Mouse (Mus musculus): ENCODE data around the gene Rcor2.
A peak's percentile ranks its signal among the peaks of the same experiment; 100 is the strongest.

Gene Rcor2

DNA sequence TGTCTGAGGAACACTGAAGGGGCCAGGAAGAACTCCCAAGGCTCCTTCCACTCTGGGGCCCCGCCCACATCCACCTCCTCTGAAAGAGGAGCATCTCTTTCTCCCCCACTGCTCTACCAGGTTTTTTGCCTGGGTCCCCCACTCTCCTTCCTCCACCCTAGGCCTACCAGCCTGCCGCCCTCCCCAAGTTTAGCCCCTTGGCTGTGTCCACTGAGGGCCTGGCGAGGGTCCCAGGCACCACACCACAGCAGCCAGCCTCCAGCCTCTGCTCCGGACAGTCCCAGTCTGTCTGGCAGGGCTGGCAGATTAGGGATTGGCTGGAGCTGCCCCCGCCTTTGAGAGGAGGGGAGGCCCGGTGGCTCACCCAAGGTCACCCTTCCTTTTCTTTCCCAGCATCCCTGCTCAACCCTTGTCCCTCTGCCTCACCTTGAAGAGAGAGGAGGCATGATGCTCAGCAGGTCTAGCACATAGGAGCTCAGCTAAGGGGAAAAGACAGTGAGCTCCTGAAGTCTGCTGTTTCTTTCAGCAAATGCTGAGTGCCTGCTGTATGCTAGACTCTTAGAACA is 2.3 kb upstream of the Rcor2 start:
- DNase-seq (ENCODE audit: low spot score) = peak; percentile 45

DNA sequence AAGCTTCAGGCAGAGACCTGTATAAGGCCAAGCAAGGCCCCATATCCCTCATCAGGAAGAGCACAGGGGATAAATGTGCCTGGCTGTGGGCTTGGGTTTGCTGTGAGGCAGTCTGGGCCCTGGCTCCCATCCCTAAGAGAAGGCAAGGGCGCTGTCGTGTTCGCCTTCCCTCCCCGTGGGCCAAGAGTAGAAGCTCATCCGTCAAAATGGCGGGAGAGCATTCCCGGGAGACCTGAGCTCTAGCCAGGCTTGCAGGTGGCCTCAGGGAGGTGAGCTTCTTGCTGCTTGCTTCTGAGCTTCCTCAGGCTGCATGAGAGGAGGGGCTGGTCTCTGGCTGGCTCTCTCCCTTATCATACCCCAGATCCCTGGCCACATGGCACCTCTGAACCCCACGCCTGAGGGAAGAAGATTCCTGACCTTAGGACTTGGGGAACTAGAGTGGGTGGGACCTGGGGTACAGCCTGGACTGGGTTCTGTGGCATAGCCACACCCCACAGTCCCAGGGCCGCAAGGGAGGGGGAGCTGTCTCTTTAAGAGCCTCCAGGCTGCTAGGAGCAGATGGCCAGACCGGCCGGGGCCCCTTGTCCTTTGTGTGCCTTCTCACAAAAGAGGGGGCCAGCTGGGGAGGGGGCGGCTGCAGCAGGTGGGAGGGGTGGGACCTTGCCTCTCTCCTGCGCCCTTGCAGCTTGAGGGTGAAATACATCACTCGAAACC is 1.5 kb upstream of the Rcor2 start:
- DNase-seq (ENCODE audit: low spot score) = peak; percentile 86

DNA sequence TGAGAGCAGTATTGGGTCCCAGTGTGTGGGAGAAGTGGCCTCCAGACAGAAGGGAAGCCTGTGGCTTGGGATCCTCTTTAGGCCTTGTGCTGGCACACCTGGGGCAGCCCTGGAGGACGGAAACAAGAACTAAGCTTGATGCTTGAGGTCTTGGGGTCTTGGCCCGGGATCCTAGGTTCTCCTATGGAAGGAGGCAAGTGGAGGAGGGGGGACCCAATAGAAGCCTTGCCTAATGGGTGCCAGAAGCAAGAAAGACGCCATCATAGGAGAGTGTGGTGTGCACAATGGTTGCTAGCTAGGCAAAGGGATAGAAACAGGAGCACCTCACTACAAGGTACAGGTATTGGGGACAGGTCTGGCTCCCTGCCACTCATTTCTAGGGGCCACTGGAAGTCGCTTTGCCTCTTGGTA is 699 bp upstream of the Rcor2 start:
- DNase-seq (ENCODE audit: low spot score) = peak; percentile 48

DNA sequence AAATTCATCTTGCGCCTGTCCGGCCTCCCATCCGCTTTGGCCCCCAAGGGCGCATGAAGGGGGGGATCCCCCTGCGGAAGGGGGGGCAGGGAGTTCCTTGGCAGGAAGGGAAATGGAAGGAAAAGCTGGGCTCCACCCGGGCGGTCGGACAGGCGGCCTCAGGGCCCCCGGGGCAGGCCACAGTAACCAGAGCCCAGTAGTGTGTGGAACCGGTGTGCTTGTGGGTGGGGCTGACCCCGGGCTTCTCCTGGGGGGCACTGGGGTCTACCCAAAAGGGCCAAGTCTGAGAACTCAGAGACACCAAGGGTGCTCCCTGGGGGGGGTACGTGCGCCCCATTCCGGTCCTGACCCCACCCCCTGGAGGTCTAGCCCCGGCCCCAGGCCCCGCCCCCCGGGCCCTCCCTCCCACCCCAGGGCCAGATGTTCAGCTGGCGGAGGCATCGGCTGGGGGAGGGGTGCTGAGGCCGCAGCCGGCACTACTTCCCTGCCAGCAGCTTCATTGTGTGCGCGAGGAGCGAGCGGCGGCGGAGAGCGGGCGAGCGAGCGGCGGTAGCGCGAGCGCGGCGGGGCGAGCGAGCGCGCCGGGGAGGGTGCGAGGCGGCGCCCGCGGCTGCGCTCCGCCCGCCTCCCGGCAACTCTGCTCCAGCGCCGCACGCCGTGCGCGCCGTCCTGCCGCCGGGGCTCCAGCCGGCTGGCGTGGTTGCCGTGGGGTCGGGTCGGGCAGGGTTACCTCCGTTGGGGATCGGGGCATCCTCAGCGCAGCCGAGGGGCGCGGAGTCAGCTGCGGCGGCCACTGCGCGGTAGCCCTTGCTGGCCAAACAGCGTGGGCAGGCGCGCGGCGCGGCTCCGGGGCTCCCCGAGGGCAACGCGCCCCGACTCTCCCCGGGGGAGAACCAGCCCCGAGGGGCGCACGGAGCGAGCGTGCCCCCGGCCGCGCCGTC is 926 bp downstream of the Rcor2 start:
- DNase-seq (ENCODE audit: low spot score) = peak; percentile 90

DNA sequence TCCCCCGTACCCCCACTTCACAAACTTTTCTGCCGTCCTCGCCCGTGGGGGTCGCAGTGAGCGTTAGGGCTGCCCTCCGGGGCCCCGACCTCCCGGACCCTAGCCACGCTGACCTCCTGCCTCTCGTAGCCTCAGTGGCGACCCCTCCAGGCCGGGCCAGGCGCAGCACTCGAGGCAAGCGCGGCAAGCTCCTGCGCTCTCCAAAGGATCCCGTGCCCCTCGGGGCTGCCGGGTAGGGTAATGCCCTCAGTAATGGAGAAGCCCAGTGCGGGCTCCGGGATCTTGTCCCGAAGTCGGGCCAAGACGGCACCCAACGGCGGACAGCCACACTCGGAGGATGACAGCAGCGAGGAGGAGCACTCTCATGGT is 1.6 kb downstream of the Rcor2 start:
- DNase-seq (ENCODE audit: low spot score) = peak; percentile 86

DNA sequence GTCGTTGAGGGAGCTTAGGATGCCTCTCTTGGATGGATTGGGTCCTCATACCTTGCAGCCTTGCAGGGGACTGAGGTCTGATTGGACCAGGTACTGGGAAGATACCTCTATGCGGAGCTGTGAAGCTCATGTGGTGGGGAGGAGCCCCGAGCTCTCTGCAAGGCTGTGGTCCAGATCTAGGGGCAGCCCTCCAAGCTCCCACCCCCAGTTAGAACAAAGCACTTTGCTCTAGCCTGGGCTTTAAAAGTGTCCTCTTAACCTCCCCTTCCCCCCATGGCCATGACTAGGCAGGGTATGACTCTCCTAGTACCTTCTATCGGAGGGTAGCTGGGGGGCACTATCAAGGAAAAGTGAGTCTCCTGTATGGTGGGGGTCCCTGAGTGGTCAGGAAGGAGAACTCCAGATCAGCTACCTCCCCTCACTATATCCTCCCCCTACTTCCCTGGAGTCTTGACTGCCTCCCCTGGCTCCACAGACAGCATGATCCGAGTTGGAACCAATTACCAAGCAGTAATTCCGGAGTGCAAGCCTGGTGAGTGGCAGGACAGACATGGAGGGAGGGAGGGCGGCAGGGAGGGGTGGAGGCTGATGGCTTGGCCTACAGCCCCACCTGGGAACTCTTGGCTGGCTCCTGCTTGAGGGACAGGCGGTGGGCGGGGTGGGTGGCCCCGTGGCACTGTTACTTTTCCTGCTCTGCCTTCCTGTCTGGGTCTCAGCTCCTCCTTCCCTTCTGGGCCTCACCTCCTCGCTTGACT is 2.3 kb downstream of the Rcor2 start:
- DNase-seq (ENCODE audit: low spot score) = peak; percentile 42

DNA sequence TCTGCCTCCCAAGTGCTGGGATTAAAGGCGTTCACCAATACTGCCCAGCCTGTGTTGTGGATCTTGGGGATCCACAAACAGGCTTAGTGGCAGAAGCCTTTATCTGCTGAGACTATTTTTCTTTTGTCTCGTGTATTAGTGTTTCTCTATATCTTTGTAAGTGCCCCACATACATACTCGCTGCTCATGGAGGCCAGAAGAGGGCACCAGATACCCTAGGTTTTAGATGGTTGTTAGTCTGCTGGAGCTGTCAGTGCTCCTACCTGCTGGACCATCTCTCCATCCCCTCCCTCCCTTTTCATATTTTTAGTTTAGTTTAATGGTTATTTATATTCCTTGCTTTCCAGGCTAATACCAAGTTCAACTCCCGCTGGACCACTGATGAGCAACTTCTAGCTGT is 6.4 kb downstream of the Rcor2 start:
- peak; percentile 36 for DNase-seq (ENCODE audit: low spot score)

DNA sequence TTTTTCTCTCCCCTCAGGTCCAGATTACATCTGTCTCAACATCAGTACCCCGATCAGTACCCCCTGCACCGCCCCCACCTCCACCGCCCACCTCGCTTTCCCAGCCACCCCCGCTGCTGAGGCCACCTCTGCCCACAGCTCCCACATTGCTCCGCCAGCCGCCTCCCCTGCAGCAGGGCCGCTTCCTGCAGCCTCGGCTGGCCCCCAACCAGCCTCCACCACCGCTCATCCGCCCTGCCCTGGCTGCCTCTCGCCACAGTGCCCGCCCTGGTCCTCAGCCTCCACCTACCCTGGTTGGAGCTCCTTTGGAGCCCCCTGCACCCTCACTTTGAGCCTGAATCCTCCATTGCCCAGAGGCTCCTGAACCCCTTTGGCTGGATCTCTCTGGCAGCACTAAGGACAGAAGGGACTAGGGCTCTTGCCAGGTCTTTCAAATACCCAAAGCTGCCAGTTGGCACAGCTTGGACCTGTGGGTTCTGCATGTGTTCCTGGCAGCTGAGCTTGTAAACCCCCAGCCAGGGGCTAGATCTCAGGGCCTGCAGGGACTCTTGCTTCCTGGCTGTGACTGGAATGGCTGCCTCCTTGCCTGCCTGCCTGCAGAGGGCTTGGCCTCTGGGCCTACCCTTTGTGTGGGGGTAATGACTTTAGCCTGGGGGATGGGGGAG is 7.3 kb downstream of the Rcor2 start:
- no peak for DNase-seq (ENCODE audit: low spot score)

DNA sequence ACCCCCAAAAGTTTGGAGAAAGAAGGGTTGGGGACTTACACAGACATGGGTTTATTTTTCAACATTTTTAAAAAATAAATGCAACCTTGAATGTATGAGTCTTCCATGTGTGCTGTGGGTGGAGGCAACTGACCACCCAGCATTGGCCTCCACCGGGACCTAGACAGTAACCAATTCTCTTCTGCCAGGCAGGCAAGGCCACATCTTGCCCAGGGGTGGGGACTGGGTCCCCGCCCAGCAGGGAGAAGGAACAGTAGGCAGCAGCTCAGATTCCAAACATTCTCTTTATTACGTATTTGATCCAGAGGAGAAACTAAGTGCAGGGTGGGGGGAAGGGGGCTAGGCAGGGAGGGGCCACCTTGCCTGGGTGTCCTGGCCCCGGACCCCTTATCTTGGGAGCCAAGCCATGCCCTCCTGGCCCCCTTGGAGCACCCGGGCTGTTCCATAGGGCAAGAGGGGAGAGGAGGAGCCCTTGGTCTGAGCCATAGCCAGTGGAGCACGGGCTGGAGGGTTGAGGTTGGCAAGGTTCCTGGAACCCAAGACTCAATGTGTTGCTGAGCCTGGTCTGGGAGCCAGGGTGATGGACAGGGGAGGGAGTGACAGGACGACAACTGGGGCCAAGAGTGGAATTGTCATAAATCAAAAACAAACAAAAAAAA is 8.1 kb downstream of the Rcor2 start:
- DNase-seq (ENCODE audit: low spot score) = no peak

DNA sequence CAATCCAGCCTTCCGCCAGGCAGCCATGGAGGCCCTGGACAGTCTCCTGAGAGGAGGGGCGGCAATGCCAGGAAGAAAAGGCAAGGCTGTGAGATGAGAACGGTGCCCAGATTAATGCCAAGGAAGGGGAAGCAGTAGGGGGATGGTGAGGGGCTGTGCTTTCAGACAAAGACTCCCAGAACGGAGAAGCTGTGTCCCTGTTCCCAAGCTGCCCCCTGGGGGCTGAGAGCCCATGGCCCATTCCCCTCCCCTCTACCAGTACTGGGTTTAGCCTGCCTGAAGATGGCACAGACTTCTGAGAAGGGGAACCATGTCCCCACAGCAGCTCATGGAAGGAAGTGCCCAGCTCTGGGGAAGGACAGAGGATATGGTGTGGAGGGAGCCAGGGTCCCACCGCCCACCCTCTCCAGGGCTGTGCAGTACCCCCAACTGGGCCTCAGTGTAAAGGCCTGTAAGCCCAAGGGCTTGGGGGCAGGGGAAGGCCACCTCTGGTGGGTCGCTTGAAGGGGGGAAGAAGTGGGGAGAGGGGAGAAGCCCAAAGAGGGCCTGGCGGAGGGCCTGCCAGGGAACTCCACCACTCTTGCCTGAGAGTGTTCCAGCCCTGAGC is 9.0 kb downstream of the Rcor2 start:
- no peak for DNase-seq (ENCODE audit: low spot score)

DNA sequence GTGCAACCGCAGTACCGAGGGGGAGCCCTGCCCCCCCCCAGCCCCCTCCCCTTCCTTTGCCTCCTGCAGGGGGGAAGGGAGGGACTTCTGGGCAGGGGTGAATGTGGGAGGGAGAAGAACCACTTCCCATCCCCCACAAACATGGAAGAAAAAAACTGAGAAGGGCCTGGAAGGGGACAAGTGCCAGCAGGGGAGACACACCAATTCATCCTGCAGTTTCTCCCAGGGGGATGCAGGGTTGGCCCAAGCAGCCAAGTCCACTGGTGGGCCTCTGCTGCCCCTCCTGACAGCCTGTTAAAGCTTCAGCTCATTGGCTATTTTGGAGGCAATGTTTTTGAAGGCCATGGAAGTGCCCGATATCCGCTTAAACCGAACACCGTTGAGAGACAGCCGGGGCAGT is 9.7 kb downstream of the Rcor2 start:
- peak; percentile 38 for DNase-seq (ENCODE audit: low spot score)

DNA sequence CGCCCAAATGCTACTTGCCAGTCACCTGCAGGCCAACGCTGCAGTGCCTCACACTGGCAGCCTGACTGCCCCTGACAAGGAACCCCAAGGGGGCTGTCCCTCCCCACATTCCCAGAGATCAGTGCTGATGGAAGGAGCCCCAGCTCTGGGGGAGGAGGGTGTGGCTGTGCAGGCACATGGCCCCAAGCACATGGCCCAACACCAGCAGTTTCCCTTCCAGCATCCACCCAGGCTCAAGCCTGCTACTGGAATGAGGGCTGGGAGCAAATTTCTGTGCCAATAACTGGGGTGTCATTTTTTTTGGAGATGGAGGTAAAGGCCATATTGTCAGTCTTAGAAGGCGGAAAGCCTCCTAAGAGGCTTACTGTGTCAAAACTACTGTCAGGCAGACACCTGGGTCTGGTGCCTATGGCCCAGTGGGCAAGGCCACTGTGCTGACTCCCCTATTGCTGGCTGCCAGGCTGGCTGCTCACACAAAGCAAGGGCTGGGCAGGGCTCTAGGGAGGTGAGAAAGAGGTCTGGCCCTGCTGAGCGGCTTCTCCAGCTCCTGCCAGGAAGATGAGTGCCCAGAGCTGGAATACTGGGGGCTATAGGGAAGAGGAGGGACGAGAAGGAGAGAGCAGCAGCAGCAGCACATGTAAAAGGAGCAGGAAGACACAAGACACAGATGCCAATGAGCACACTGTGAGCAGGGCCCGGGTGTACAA is 11.2 kb downstream of the Rcor2 start:
- no peak for DNase-seq (ENCODE audit: low spot score)

DNA sequence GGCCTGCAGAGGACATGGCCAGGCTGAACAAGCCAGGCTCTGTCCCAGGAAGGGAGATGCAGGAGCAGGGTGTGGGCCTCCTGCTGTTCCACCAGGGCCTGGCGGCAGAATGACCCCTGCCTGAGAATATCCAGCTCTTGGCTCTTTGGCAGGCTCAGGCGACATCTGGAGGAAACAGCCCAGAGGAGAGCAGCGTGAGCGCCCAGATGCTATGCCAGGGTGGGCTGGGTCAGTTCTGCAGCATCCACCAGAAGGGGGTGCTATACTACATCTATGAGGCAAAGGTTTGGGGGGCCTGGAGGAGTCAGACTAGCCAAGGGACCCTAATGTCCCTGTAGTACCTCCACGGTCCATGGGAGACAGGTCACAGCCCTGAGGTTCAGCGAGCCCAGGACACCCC is 12.0 kb downstream of the Rcor2 start:
- peak; percentile 83 for DNase-seq (ENCODE audit: low spot score)

DNA sequence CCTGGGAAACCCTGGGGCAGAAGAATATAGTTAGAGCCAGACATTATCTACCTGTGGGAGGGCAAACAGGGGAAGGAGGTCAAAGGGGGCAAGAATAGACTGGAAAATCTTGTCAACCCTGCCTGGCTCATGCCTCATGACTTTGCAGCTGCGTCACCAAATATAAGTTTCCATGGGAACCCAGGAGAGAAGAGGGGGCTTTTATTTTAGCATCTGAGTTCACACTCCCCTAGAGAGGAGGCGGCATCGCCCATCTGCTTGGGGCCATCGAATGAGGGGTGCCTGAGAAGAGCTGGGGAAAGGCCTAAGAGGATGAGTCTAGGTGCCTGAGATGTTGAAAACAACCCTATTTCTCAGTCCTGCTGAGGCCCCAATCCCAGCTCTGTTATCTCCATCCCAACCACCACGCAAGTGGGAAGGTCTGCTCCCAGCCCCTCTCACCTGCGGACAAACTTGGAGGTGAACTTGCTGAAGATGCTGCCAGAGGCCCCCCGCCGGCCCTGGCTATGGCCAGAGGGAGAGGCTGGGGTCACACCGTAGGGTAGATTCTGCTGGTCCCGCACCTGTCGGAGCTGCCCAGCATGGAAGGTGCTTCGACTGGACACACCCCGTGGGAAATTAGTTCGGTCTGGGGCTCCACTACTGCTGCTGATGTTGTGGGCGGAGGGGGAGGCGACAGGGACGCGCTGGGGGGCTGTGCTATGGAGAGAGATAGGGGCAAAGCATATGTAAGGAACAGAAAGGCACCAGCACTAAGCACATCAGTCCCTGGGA is 13.6 kb downstream of the Rcor2 start:
- DNase-seq (ENCODE audit: low spot score) = no peak

DNA sequence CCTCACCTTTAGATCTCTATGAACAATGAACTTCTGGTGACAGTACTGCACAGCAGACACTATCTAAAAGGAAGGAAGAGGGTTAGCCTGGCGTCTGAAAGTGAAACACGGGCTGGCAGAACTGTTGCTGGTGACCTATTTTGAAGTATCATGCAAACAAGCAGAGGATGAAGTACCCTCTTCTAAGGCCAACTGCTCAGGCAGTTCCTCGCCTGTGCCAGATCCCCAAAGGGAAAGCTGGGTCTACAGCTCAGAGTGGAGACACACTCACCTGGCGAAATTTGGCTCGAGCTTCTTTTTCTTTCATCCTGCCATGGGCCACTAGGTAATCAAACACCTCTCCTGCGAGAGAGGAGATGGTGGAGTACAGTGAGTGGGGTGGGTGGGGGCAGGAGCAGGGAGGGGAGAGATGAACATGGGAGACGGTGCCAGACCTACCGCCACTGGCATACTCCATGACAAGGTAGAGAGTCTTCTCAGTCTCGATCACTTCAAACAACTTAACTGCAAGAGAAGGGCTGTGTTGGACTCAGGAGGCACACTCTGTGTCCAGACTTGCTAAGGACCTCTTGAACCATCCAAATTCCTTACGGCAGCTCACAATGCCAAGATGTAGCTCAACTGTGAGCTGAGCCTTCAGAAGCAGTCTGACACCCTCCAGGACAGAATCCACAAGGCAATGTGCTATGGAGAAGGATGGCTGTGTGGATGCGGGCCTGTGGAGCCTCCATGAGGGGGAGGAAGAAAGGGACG is 19.6 kb downstream of the Rcor2 start:
- DNase-seq (ENCODE audit: low spot score) = no peak

DNA sequence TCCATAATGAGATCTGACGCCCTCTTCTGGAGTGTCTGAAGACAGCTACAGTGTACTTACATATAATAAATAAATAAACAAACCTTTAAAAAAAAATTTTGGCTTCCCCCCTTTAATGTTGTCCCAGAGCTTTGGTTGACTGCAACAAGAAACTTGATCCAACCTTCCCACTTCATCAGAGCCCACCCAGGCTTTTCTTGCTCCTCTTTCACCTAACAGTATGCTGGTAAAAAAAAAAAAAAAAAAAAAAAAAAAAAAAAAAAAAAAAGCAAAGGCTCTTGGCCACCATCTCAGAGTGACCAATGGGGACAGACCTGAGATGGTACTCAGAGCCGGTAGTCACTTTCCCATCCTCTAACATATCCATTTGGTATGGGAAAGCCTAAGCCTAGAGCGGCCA is 21.2 kb downstream of the Rcor2 start:
- DNase-seq (ENCODE audit: low spot score) = no peak

DNA sequence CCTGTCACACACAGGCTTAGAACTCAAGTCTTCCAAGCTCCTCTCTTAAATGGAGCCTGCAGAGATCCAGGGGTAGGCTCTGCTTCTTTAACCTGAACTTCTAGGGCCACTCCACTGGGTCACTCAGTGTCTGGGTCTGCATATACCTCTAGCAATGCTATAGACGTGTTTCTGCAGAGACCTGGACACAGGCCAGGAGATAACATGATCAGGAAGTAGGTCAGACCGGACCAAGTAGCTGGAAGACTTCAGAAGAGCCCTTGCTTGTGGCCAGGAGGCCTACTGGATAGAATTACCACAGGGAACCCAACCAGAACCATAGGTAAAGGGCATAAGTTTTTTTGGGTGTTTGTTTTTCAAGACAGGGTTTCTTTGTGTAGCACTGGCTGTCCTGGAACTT is 22.6 kb downstream of the Rcor2 start:
- no peak for DNase-seq (ENCODE audit: low spot score)

DNA sequence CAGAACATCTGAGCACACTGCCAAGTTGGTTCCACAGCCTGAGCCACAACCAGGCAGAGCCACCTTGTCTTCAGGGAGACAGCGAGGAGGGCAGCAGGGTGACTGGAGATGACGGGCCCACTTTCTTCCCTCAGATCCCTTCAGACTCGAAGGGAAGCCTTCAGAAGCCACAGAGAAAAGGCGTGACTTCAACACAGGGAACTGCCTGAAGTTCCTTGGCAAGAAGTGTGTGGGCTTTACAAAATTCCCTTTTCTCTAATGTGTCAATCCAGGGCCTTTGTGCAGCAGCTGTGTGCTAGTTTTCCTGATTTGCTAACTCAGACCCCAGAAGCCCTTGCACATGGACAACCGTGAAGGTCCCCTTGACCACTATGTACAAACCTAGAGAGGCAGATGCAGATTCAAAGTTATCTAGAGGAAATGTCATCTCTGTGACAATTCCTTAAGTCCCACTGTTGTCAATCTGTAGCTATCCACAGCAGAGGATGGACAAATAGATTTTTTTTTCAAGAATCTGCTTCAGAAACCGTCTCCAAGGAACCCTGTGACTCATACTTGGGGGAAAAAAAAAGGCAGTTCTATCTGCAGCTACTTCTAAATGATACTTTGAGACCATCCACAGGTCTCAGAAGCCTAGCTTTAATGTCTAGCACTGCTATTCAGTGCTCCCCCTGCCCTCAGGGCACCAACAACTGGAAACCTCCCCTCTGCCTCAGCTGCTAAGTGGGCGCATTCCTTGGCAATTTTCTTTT is 25.0 kb downstream of the Rcor2 start:
- DNase-seq (ENCODE audit: low spot score) = no peak

Measured in retina, embryonic 14.5 days (tissue).